Mouse (Mus musculus) small intestine, adult 2 months (tissue): ENCODE results near the gene Olfr874.

Experiments
- CTCF ChIP-seq: fragments of 200-500 bp; IDR thresholded peaks from 2 replicates; pipeline ENCODE4 v1.5.1; 2012; ENCODE audit warnings: low read depth, mild to moderate bottlenecking, control low read depth, inconsistent platforms, low read length, moderate library complexity, mixed read lengths; ENCODE audit not compliant: insufficient replicate concordance, insufficient read length; ENCODE audit errors: extremely low read depth
- POLR2A ChIP-seq: fragments of 200-500 bp; IDR thresholded peaks from 2 replicates; pipeline ENCODE4 v1.6.1; 2012; ENCODE audit warnings: low read depth, mild to moderate bottlenecking, control low read depth, inconsistent platforms, low read length, moderate library complexity

- TF ChIP-seq POLR2A (no peak), CTCF (no peak)
These were observed 16.8 kb downstream of the Olfr874 start for GRCm38 (mm10) chr9:37761728-37762127.
